Mouse (Mus musculus): ENCODE data around the gene Ripor3. TPM values are rescaled to one million over a fixed set of nuclear protein-coding genes. Genes with fewer than 3 reads are reported as not detected.

Gene Ripor3
- total RNA-seq, 2 experiments from 2014 or later: 0.29 to 0.31 TPM

GRCm38 (mm10) chr2:167954928-167955327, 55.5 kb downstream of the Ripor3 start:
- Histone ChIP-seq H3K4me3 (no peak overlapping the region), H3K27ac (no peak overlapping the region)
- no peak for TF ChIP-seq CTCF (conservative IDR thresholded peaks at IDR 0.05)
- no peak for DNase-seq (ENCODE audit: low spot score in 2 of 2)

- no peak for TF ChIP-seq CTCF (conservative IDR thresholded peaks at IDR 0.05)
- no peak overlapping the region for H3K27ac ChIP-seq
- no peak for DNase-seq (ENCODE audit: low spot score in 2 of 2)
- no peak overlapping the region for H3K4me3 ChIP-seq
Observed at GRCm38 (mm10) chr2:167953819-167954218, 56.6 kb downstream of the Ripor3 start.

DNA sequence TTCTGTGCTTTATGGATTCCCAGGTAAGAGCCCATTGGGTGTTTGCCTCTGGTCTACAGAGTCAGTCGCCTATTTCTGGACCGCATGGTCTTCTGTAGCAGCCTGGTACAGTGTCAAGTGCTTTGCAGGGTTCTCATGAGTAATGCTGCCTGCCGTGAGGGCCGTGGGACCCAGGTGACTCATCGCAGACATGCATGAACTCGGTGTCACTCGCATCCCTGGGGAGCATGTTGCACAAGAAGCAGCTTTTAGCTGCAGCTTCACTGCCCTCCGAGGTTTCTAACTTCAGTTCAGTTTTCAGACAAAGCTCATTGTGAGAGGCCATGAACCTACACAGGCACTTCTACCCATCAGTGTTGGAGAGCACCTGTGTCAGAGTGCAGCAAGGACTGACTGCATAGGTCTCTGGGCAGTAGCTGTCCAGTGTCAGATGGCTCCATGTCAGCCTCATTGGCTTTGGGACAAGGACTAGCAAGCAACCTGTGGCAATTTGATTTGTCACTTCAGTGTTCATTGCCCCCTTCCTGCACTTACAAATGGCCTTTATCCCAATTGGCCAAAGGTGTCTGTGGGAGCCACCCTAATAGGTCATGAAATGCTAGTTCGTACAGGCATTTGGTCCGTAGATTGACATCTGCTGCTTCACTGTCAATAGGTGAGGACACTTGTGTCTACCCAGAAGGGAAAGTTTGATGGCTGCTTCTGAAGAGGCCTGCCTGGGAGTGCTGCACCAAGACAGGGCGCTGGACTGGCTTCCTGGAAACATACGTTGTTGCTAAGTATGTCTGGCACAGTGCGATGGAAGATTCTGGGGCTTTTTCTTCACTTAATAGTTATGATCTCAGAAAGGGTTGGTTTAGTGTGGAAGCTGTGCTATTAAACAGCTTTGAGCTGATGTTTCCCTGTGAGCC, 58.9 kb downstream of the Ripor3 start:
- Histone ChIP-seq H3K27ac (no peak overlapping the region; the same call in 1 of the 2 replicates), H3K4me3 (no peak overlapping the region)
- no peak for TF ChIP-seq CTCF (conservative IDR thresholded peaks at IDR 0.05)
- DNase-seq (ENCODE audit: low spot score in 2 of 2): no peak

- no peak for TF ChIP-seq CTCF (conservative IDR thresholded peaks at IDR 0.05)
- 0 out of 2 replicates have a peak overlapping the region, but pooled peaks have one; percentile 78 for H3K27ac ChIP-seq
Observed at GRCm38 (mm10) chr2:167950681-167951080, 59.7 kb downstream of the Ripor3 start.

DNA sequence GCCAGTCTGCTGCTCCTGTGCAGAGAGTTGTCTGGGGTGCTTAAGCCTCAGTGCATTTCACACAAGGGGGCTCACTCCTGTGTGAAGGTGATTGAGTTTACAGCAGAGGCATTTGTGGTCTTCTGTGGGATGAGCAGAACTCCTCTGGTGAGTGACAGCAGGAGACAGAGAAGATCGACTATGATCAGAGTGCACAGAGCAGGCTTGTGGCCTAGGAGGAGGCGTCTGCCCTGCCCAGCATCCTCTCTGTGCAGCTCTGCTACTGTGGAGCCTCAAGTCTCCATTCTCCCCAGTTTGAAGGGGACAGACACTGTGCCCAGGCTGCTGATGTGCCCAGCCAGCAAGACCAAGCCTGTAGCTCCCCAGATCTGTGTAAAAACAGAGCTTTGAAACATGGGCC, 60.6 kb downstream of the Ripor3 start:
- Histone ChIP-seq H3K27ac (peak overlapping the region; percentile 78), H3K4me3 (no peak overlapping the region)
- DNase-seq (ENCODE audit: low spot score in 2 of 2): no peak
- TF ChIP-seq CTCF (conservative IDR thresholded peaks at IDR 0.05): no peak

More at GRCm38 (mm10) chr2:167950681-167951080, 59.7 kb downstream of the Ripor3 start:
- no peak overlapping the region for H3K4me3 ChIP-seq
- no peak for DNase-seq (ENCODE audit: low spot score in 2 of 2)

GRCm38 (mm10) chr2:167949250-167949649, 61.2 kb downstream of the Ripor3 start:
- DNase-seq (ENCODE audit: low spot score in 2 of 2): no peak
- no peak overlapping the region for H3K4me3 ChIP-seq
- peak overlapping the region; percentile 78 for H3K27ac ChIP-seq
- TF ChIP-seq CTCF (conservative IDR thresholded peaks at IDR 0.05): no peak

- Histone ChIP-seq H3K4me3 (no peak overlapping the region), H3K27ac (peak overlapping the region; percentile 78)
- no peak for DNase-seq (ENCODE audit: low spot score in 2 of 2)
- TF ChIP-seq CTCF (conservative IDR thresholded peaks at IDR 0.05): no peak
Observed at GRCm38 (mm10) chr2:167948557-167948956, 61.9 kb downstream of the Ripor3 start.

DNA sequence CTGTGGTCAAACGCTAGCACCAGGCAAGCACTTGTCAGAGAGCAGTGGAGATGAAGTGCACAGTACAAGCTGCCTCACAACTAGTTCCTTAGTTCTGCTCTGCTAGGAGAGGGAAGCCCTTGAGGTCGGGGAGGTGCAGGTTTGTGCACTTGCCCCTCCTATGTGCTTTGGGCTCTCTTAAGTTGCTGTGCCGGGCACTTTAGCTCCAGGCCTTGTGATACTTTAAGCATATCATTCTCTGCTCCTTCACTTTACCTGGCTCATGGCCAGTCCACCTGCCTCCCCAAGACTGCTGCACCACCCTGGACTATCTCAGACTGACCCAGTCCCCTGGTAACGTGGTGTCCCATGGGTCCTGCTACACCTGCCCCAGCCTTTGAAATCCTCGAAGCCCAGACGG, 62.4 kb downstream of the Ripor3 start:
- no peak for DNase-seq (ENCODE audit: low spot score in 2 of 2)
- no peak for TF ChIP-seq CTCF (conservative IDR thresholded peaks at IDR 0.05)
- Histone ChIP-seq H3K4me3 (no peak overlapping the region), H3K27ac (peak overlapping the region; percentile 78)

DNA sequence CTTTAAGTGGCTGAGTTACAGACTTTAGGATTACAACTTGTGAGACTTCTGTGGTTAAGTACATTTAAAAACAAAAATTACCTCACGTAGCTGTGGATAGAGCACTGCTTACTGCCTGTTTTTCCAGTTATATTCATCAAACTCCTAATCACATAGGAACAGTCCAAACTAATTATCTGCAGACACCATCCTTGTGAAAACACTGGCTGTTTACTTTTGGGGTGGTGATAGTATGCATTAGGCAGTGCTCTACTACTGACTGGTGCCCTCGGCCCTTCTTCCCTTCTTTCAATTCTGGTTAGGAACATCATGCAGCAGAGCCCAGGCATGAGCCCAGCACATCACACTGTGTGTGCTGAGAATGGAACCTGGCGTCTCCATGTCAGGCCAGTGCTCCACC, 63.2 kb downstream of the Ripor3 start:
- no peak overlapping the region for H3K4me3 ChIP-seq
- TF ChIP-seq CTCF (conservative IDR thresholded peaks at IDR 0.05): no peak
- no peak overlapping the region for H3K27ac ChIP-seq
- DNase-seq (ENCODE audit: low spot score in 2 of 2): no peak

- no peak overlapping the region for H3K4me3 ChIP-seq
- DNase-seq (ENCODE audit: low spot score in 2 of 2): no peak
- H3K27ac ChIP-seq: peak overlapping the region; percentile 2; the same call in 1 of the 2 replicates
- TF ChIP-seq CTCF (conservative IDR thresholded peaks at IDR 0.05): no peak
Observed at GRCm38 (mm10) chr2:167945451-167945850, 65.0 kb downstream of the Ripor3 start.

DNA sequence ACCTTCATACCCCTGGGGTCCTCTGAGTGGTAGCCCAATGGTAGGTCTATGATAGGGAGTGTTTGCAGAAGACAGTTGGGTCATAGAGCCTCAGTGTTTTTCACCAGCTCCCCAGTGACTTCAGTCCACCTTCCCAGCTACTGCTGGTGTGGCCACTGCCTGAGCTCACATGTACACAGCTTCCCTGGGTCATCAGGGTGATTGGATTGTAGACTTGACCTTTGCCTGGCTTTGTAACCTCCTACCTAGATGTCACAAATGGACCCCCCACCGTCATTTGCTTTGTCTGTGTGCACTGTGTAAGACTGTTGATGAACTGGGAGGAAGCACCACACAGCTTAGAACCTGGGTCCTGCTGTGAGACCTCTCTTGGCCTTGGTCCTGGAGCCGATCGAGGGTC, 66.2 kb downstream of the Ripor3 start:
- no peak for TF ChIP-seq CTCF (conservative IDR thresholded peaks at IDR 0.05)
- no peak overlapping the region for H3K27ac ChIP-seq
- no peak overlapping the region for H3K4me3 ChIP-seq
- DNase-seq (ENCODE audit: low spot score in 2 of 2): no peak

- no peak for TF ChIP-seq CTCF (conservative IDR thresholded peaks at IDR 0.05)
- H3K4me3 ChIP-seq: peak overlapping the region; percentile 26; the same call in 1 of the 2 replicates
- peak overlapping the region; percentile 78 for H3K27ac ChIP-seq
- DNase-seq (ENCODE audit: low spot score in 2 of 2): no peak
Observed at GRCm38 (mm10) chr2:167942926-167943633, 67.3 kb downstream of the Ripor3 start.
